Comparison of ENCODE assay signal across 23 mouse cellular contexts in the genomic region with DNA sequence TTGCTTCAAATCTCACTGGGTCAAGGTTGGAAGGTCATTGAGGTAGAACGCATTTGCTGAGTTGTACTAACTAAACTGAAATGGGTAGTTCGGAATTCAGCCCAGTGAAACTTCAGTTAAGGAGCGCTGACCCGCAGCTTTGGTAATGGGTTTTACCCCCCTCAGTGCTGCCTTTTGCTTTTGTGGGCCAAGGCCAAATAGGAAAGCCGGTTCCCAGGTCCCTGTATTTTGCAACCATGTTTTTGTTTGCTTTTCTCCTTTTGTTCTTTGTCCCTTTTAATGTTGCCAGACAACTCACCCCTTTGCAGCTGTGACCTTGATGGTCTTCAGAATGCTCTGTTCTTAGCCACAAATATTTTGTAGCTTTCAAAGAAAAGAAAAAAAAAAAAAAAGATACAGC.
DNase-seq lines count a peak whose midpoint lies in the region; ATAC-seq and TF ChIP-seq lines count a peak whose summit lies in the region.
"Had no signal": no experiment of that assay in that cellular context is flagged by ENCODE, and none has a peak within 500 bp of the region (broad histone marks: within the 10 kb centered on the region; RNA-seq: fewer than 3 reads in every experiment).

No protein-coding gene starts in this region.

- H3K9me3 ChIP-seq in liver, embryonic 15.5 days (replicated peaks), result no peaks in the 10 kb centered on the region
- H3K9me3 ChIP-seq: forebrain, embryonic 13.5 days; hindbrain, embryonic 12.5 days; limb, embryonic 13.5 days; midbrain, embryonic 13.5 days had no signal

- no peak for TF ChIP-seq POLR2A in kidney, adult 2 months (IDR thresholded peaks at IDR 0.05; ENCODE audit: low read depth, low read length)

- H3K27ac ChIP-seq in kidney, adult 2 months (ENCODE audit: insufficient read depth, low read depth, low read length), result no peak overlapping the region
- H3K27ac ChIP-seq in liver, embryonic 15.5 days (replicated peaks), result 0 out of 2 replicates have a peak overlapping the region, but pooled peaks have one; percentile 21
- H3K27ac ChIP-seq: forebrain, embryonic 13.5 days; hindbrain, embryonic 12.5 days; kidney, postnatal 0 days; limb, embryonic 13.5 days; midbrain, embryonic 13.5 days had no signal

- no peaks in the 10 kb centered on the region for H3K36me3 ChIP-seq in kidney, adult 2 months (ENCODE audit: control insufficient read depth, insufficient read depth, low read length)
- H3K36me3 ChIP-seq in liver, embryonic 15.5 days (replicated peaks), result no peaks in the 10 kb centered on the region
- H3K36me3 ChIP-seq: heart, embryonic 12.5 days; hindbrain, embryonic 12.5 days; limb, embryonic 13.5 days; midbrain, embryonic 13.5 days had no signal

- no peaks in the 10 kb centered on the region for H3K27me3 ChIP-seq in kidney, adult 2 months (replicated peaks; ENCODE audit: control insufficient read depth, insufficient read depth, low read length)
- no peaks in the 10 kb centered on the region for H3K27me3 ChIP-seq in liver, embryonic 15.5 days
- H3K27me3 ChIP-seq: forebrain, embryonic 13.5 days; heart, embryonic 12.5 days; hindbrain, embryonic 12.5 days; megakaryocyte, embryonic 14.5 days; midbrain, embryonic 13.5 days had no signal

- DNase-seq in kidney, adult 2 months, result peak; percentile 8
- no peak for DNase-seq in kidney, postnatal 25 days
- peak; percentile 10 for DNase-seq in ovary, adult 18-20 months (ENCODE audit: low spot score)
- DNase-seq in ovary, postnatal 36 days (ENCODE audit: low spot score), result no peak
- DNase-seq in gastrocnemius, postnatal 25 days, result no peak
- DNase-seq in embryo, embryonic 10 days (ENCODE audit: low spot score), result no peak
- DNase-seq: cerebellum, adult 8-10 months; cerebellum, postnatal 36 days; heart, postnatal 10 days; lung, embryonic 14.5 days; retina, postnatal 1 day; right cerebral cortex, postnatal 25 days; spleen, adult 18-20 months; thymus, postnatal 25 days had no signal

- H3K4me3 ChIP-seq in kidney, adult 2 months (ENCODE audit: insufficient read depth, low read depth, low read length), result no peak overlapping the region
- no peak overlapping the region for H3K4me3 ChIP-seq in liver, embryonic 15.5 days (replicated peaks)
- H3K4me3 ChIP-seq: forebrain, embryonic 13.5 days; heart, embryonic 12.5 days; hindbrain, embryonic 12.5 days; limb, embryonic 13.5 days; megakaryocyte, embryonic 14.5 days; midbrain, embryonic 13.5 days had no signal

- ATAC-seq in liver, embryonic 15.5 days (ENCODE audit: insufficient read depth), result peak; percentile 31; the same call in 1 of the 2 replicates
- ATAC-seq: forebrain, embryonic 13.5 days; intestine, postnatal 0 days; midbrain, embryonic 13.5 days had no signal

- H3K4me2 ChIP-seq in liver, embryonic 15.5 days, result no peak overlapping the region
- H3K4me2 ChIP-seq: forebrain, embryonic 13.5 days; heart, embryonic 12.5 days; hindbrain, embryonic 12.5 days; limb, embryonic 13.5 days; lung, embryonic 14.5 days; midbrain, embryonic 13.5 days had no signal

- TF ChIP-seq CTCF in kidney, adult 2 months (conservative IDR thresholded peaks at IDR 0.05; ENCODE audit: insufficient read depth, insufficient read length, low read depth, low read length), result no peak

- H3K4me1 ChIP-seq in kidney, adult 2 months (ENCODE audit: control insufficient read depth, insufficient read depth, low read length), result no peaks in the 10 kb centered on the region
- no peaks in the 10 kb centered on the region for H3K4me1 ChIP-seq in liver, embryonic 15.5 days (replicated peaks)
- H3K4me1 ChIP-seq: heart, embryonic 12.5 days; hindbrain, embryonic 12.5 days; megakaryocyte, embryonic 14.5 days had no signal

- H3K9ac ChIP-seq in liver, embryonic 15.5 days, result no peak overlapping the region
- H3K9ac ChIP-seq: forebrain, embryonic 13.5 days; heart, embryonic 12.5 days; hindbrain, embryonic 12.5 days; limb, embryonic 13.5 days; lung, embryonic 14.5 days; midbrain, embryonic 13.5 days had no signal

- 48% methylated on average over 5 of the region's 5 CpGs for WGBS in kidney, adult 2 months
- 59% methylated on average over 5 of the region's 5 CpGs for WGBS in liver, embryonic 15.5 days (ENCODE audit: insufficient replicate concordance)

Comparison
In these comparisons a context has a peak if more than half of its experiments do, and no peak if none do; other contexts are left out.
1. DNase-seq: peak in kidney, adult 2 months (single experiment) and ovary, adult 18-20 months (single experiment); none in kidney, postnatal 25 days (0 of 2), ovary, postnatal 36 days (single experiment), gastrocnemius, postnatal 25 days (single experiment) and embryo, embryonic 10 days (single experiment).